Mouse (Mus musculus) layer of hippocampus, postnatal 10 days (tissue): ENCODE data around the gene Zbtb3. TPM values are rescaled to one million over a fixed set of nuclear protein-coding genes. Genes with fewer than 3 reads are reported as not detected.

Source experiments
- DNase-seq, 2 experiments: peaks; one replicate each; pipeline ENCODE4 v3.0.0; 2021; ENCODE audit warnings: low spot score in 2 of 2
- long read RNA-seq: library from polyadenylated mRNA; stranded (forward); transcript quantifications from one replicate; pipeline ENCODE4 v2.0.0, GENCODE M21; 2023
- total RNA-seq, 2 experiments: library from RNA; stranded (reverse); gene quantifications; 2 replicates each; pipeline ENCODE4 v1.2.3; 2021

Gene Zbtb3
- total RNA-seq = 1 to 10 TPM; 4.2 to 5.2 TPM
- long read RNA-seq, partial matches to known transcripts = 0 of 2 reads
- long read RNA-seq, other reads (novel, unspliced or antisense) = 1 of 2 reads

DNA sequence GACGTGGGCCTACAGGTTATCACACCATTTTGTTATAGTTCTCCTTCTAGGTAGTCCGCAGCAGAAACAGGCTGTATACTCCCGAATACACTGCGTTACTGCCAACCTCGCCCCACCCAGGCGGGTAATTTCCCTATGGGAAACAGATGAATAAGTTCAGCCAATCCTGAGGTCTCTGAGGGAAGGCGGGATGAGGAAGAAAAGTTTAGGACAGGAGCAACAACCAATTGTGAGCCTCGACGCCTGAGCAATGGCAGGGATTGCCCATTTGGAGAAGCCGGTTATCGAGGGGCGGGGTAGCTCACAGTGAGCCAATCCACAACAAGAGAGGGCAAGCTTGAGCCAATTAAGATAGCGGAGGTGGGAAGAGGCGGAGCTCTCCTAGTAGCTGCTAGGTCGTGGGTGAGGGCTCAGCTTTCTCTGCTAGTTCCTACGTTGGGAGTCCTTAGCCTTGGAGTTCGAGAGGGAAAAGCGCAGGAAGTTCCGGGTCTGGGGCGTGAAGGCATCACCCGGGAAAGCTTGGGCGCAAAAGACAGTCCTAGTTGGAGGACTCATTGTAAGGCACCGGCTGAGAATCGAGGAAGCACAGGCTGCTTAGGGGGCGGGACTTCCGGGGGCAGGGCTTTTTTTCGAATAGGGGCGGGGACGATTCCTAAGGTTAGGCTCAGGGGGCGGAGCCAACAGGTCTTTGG is at the start of gene Zbtb3:
Gene Zbtb3 (plus strand): TSS at position 426 of the 692 bp plus-strand sequence.
- DNase-seq = peak; percentile 90

DNA sequence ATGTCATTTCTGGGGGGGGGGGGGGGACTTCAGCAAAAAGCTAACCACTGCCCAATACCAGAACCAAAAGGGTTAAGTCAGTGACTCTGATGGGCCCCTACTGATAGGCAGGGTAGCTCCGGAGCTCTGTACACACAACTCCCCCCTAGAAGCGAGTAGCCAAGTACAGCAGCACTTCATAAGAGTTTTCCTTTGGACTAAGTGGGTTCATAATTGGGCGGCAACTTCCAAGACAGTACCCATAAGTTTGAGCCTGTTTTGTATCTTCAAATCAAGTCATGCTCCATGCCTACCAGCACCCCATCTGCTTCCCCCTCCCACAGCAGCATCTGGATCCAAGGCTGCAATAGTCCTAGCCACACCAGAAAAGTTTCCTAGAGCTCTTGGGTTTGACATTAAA is 46.7 kb upstream of the Zbtb3 start:
- no peak for DNase-seq

DNA sequence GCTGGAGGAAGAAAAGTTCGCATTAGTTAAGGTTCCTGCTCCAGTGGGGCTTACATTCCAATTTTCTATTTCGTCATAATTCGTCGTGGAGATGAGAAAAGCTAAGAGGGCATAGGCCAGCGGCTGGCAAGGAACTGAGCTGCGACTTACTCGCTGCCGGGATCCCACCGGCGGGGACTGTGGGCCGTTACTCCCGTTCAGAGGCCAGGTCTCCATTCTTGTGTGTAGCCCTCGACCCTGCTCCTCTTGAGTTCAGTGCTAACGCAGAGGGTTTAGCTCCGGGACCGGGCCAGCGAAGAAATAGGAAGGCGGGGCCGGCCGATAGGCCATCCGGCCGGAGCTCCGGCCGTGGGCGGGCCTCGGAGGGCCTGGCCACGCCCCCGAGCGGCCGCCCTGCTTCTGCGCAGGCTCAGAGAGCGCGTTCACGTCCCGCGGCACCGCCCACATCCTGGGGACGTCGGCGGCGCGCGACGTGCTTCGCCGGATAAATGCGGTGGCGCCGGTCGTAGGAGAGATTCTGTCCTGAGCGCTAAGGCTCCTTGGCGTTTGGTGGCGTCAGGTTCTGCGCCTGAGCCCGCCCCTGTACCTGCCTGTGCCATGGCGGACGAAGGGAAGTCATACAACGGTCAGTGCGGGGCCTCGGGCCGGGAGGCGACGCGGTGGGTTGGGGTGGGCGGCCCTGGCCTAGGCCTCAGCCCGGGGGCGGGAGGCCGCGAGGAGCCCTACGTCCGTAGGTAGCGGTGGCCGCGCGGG is 45.5 kb upstream of the Zbtb3 start, which contains the start of gene Nxf1:
Gene Nxf1 (plus strand): TSS at position 439 of the 753 bp plus-strand sequence.
- DNase-seq = peak; percentile 89 to 94

DNA sequence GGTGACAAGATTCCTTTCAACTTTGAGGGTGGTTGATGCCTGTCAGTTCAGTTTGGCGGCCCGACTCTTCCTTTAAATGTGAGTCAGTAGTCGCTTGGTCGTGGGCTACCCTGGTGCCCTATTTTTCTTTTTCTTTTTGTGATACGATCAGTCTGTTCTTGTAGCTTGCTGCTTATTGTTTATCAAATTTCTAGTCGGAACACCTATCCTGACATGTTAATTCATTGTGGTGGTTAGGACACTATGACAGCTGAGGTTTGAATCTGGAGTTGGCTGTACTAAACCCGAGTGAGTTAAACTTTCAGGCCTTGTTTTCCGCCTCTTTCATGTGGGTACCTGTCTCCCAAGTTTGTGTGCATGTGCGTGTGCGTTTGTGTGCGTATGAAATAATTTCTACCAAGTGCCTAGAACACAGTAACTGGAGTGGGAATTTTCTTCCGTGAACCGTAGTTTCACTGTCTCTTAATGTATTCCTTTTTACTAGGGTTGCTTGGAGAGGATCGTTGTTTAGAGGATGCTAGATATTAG is 44.8 kb upstream of the Zbtb3 start:
- DNase-seq = no peak

DNA sequence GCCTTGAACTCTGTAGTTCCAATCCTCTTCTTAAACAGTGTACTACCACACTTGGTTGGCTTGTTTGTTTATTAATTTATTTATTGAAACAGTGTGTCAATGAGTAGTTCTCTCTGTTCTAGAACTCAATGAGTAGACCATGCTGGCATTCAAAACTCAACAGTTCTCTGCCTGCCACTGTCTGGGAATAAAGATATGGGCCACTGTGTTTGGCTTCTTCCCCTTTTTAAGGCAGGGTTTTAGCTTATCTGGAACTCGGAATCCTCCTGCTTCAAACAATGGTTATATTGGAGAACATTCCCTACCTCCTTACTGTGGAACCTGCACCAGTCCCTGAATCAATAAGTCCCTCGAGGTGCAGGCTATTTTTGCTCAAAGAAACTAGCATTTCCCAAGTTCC is 43.5 kb upstream of the Zbtb3 start:
- no peak for DNase-seq

DNA sequence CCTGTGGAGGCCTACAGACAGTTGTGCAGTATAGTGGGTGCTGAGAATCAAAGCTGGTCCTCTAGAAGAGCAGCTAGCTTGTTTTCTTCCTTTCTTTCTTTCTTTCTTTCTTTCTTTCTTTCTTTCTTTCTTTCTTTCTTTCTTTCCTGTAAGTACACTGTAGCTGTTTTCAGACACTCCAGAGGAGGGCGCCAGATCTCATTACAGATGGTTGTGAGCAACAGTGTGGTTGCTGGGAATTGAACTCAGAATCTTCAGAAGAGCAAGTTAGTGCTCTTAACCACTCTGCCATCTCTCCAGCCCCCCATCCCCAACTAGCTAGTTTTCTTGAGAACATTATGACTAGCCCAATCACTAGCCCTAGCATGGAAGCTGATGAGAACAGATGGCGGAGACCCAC is 41.6 kb upstream of the Zbtb3 start:
- no peak for DNase-seq

DNA sequence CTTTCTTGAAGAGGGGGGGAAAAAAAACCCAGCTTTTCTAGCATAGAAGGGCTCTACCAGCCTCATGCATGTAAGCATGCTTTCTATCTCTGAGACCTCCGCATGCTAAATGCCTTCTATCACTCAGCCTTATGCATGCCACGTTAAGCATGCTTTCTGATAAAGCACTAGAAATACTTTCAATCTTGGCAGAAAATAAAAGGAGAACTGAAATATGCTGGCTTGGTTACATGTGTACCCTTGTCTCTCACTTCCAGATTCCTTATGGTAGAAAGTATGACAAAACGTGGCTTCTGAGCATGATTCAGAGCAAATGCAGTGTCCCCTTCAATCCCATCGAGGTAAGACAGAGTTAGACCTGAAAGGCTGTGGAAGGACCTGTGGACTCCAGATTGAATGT is 39.1 kb upstream of the Zbtb3 start:
- DNase-seq = no peak

DNA sequence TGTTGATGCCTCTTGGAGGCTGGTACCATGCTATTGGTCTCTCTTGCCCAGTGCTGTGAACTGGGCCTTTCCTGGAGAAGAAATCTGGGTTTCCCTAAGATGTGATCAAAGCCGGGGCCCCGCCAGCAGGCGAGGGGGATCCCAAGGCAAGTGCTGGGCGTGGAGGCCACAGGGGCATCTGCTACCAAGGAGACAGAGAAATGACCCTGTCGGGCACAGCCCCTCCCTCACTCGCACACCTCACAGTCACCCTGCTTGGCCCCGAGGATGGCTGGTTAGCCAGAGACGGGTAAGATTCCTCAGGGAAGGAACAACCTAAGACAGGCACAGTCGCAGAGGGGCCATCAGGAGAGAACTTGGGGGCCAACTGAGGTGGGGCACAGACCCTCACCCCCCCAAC is 36.8 kb upstream of the Zbtb3 start:
- DNase-seq = no peak

DNA sequence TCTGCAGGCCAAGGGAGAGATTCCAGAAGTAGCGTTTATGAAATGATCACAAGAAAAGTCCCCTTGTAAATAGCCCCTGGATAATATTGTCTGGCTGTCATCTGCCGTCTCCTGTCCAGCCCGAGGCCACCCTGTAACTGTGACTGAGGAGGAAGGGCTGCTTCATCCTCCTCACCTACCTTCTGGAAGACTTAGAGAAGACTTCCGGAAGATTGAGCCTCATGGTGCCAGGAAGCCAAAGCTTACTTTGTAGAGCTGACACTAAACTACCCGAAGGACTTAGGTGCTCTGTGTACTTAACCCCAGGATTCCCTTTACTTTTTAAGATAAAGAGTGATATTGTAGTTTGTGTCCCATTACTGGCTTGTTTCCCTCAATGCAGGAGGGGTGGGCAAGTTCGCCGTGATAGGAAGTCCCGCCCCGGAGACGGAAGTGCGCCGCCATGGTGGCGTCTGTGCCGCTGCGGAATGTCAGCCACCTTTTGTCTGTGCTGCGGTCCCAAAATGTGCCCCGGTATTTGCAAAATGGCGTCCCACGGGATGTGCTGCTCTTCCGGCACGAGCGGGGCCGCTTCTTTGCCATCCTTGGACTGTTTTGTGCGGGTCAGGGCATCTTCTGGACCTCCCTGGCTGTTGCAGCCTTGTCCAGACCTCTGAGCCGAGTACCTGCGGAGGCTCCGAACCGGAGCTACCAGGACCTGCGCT is 31.6 kb upstream of the Zbtb3 start, which contains the start of gene Tmem223:
Gene Tmem223 (plus strand): TSS at position 430 of the 704 bp plus-strand sequence.
- peak; percentile 81 to 84 for DNase-seq

DNA sequence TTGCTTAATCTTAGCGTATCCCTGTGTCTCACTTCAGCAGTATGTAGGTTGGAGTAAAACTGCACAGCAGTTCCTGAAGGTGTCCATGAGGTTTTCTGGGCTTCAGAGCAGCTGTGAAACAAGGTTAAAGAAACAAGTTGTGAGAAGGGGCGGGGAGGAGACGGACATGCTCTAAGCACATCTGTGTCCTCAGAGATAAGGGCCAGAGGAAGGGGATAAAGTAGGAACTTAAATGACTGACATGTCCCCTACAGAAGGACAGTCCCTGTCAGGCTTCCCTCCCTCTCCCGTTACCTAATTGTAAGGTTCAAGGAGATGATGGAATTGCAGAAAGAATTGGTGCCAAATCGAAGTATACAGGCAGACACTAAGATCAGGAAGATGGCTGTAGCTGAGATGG is 29.4 kb upstream of the Zbtb3 start:
- no peak for DNase-seq

DNA sequence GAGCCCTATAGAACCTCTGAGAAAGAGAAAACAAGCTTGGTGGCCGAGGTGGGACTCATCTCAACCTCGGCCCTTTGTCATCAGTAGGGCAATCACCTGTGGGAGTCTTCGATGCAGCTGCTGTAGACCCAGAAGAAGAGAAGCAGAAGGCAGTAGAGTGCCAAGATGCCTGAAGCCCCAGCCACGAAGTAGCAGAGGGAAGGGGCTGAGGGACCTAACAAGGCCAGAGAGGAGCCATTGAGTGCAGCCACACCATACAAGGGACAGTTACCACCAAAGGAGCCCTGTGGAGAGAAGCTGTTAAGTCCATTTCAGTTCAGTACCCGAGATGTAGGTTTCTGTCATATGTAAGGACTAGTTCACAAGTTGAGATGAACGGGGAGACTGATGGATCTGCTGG is 28.9 kb upstream of the Zbtb3 start:
- no peak for DNase-seq

DNA sequence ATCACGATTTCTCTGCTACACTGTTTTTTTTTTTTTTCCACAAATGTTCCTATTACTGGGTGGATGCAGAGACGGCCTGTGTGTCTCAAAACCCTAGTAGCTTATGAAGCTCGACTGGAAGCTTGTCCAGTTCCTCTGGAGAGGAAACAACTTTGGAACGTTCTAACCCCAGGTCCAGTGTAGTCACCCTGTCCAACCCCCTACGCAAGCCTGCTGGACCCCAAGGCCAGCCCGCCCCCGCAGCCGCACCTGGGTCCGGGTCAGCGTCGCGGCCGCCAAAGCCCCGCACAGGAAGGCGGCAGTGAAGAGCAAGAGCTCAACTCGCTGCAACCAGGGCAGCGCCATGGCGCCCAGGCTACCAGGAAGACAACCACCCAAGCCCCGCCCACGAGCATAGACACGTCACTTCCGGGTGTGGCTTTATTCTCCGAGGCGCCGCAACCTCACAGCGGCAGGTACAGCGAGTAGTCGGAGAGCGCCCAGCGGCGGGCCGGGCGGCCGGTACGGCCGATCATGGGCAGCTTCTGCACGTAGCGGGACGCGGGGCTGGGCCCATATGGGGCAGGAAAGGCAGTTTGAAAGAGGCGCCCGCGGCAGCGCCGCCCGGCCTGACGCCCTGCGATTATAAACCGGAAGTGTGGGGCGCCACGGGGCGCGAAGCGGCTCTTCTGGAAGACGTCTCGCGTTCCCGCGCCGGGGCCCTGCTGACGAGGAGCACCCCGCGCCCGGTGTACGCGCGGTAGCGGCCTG is 28.1 kb upstream of the Zbtb3 start, which contains the start of gene Tmem179b:
Gene Tmem179b (minus strand): TSS at position 382 of the 750 bp plus-strand sequence.
- DNase-seq = peak; percentile 98

DNA sequence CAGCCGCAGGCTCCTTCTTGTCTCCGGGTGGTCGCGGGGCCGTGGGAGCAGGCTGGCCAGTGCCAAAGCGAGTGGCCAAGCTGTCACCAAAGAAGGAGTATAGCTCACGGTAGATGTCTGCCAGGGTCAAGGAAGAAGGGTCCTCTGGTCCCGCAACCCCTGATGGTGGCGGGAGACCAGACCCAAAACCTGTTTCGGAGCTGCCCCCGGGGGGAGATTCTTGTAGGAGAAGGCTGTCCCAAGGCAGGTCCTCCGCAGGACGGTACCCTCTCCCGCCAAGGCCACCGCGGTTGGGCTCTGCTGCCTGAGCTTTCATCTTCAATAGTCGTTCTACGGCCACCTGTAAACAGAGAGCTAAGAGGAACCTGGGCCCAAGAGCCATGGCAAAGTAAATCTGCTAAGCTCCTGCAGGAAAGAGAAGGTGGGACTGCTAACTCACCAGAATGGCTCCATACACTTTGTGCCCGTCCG is 27.4 kb upstream of the Zbtb3 start:
- no peak for DNase-seq

DNA sequence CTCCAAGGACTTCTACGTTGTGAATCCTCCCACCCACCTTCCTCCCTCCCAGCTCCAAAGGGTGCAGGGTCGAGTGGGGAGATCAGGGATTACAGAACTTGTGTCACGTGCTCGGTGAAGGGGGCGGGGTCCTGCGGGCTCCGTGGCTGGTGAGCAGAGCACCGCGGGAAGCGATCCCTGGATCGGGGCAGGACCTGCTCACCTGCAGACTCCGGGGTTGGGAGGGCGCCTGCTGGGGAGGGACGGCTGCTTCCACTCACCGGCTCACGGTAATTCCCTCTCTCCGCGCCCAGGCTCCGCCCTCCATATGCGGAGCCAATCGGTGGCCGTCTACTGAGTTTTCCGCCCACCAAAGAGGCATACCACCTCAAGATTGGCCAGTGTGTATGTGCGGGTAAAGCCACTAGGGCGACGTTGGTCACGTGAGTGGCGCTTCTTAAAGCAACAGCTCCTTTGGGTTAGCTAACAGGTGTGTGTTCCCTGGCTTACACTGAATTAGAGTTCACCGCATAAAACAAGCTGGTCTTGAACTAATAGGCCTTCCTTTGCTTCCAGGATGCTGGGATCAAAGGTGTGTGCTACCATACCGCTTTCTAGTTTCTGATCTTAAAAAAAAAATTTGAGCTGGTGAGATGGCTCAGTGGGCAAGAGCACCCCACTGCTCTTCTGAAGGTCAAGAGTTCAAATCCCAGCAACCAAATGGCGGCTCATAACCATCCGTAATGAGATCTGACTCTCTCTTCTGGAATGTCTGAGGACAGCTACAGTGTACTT is 16.2 kb upstream of the Zbtb3 start, which contains the start of gene Taf6l:
Gene Taf6l (minus strand): TSS at position 410 of the 774 bp plus-strand sequence.
- peak; percentile 83 to 87 for DNase-seq

DNA sequence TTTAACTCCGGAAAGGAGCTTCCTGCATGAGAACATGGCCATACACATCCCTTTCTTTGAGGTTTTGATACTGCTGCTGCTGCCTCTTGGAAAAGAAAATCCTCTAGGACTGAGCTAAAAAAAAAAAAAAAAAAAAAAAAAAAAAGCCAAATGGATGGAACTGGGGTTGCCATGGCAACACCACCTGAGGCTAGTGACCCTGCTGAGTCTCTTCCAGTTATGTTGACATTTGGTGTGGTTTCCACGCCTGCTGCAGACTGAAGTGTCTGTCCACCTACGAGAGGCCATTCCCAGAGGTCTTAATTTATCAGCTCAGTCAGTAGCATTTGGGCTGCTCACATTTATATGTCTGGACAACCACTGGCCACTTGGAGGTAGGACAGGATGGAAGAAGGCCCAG is 13.8 kb upstream of the Zbtb3 start:
- no peak for DNase-seq

DNA sequence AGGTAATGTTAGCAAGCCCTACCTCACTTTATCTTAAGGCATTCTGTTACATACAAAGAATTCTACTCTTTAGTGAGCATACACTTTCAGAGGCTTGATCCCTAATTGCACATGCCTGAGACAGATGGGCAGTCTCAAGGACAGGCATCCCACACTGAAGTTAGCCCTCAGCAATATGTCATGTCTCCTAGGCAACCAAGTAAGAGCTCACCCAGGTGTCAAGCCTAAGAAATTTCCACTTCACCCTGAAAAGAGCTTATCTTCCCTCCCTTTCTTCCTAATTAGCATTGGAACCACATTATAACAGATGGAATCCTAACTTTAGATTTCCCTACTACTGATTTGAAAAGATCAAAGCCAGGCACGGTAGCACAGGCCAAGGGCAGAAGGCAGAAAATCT is 13.2 kb upstream of the Zbtb3 start:
- no peak for DNase-seq

DNA sequence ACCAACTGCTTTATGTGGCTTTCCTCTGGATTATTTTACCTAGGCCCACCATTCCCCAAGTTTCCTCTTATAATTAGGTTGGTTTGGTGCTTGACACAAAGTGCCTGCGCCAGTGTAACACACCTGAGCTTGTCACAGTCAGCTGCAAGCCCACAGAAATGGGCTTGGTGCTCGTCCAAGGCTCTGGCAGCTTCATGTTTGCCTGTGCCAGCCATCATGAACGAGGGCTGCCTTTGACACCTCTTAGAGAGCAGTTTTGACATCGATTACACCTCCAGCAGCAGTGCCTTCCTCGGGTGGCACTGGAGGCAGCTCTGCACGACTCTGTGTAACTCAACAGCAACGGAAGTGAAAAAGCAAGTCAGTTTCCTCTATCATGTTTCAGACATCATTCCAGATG is 12.2 kb upstream of the Zbtb3 start:
- peak in 1 of 2 experiments; percentile 37 for DNase-seq

DNA sequence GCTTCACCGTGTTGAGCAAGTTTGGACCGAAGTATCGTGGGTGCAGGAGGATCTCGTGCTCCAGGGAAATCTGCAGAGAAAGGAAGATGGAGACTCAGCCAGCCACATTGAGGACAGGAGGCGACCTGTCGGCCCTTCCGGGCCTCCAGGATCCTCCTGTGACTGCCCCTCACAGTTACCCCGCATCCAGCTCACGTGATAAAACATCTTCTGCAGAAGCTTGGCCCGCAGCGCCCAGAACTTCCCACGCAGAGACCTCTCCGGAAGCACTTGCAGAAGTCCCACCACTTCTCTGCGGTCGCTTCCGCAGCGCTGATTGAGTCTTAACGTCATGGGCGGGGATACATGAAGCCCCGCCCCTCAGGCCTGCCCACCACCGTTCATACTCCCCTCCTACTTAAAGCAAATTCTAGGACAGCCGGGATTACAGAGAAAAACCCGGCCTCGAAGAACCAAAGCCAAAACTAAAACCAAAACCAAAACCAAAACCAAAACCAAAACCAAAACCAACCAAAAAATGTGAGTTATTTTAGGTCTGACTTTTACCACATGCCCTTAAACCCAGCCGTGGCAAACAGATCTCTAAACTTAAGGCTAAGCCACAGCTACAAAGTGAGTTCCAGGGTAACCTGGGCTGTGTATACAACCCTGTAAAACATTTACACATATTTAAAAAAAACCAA is 4.0 kb upstream of the Zbtb3 start, which contains the start of gene Polr2g:
Gene Polr2g (minus strand): TSS at position 314 of the 683 bp plus-strand sequence.
- DNase-seq = peak; percentile 81 to 87

DNA sequence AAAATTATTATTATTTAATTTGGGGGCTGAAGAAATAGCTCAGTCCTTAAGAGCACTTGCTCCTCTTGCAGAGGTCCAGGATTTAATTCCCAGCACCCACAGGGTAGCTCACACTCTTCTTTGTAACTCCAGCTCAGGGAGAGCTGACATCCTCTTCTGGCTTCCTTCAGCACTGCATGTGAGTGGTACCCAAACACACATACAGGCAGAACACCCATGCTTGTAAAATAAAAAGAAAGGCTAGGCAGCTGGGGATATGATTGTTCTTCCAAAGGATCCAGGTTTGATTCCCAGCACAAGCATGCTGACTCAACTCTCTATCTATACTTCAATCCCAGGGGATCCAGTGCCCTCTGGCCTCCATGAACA is 3.4 kb upstream of the Zbtb3 start:
- no peak for DNase-seq
